Mouse (Mus musculus): ENCODE data around the gene Gm6367.
"Not testable (repeated sequence)": the region's sequence is repeated elsewhere in the genome, so short reads cannot be mapped to it uniquely, and the experiment has no call there.

GRCm38 (mm10) chr5:94988326-94988725, at the start of gene Gm6367:
- not testable (repeated sequence) for TF ChIP-seq CTCF (IDR thresholded peaks at IDR 0.05; ENCODE audit: control insufficient read depth, insufficient read depth, low read length); POLR2A (IDR thresholded peaks at IDR 0.05; ENCODE audit: borderline replicate concordance, control insufficient read depth, low read depth, low read length)
